Mouse (Mus musculus) kidney, postnatal 0 days (tissue): ENCODE measurements at regions not wholly inside any gene's neighbourhood (a gene's known extent, or its start where the extent isn't known, plus 50 kb on each side); places are given as distances from the start of the nearest gene placed in this dataset.

ENCODE experiments used
- ATAC-seq: fragments of 200-750 bp; cut with Nextera tagmentation; replicated peaks from 2 replicates; pipeline ENCODE4 v1.8.0; 2017; ENCODE audit warnings: low read depth, moderate number of reproducible peaks, moderate TSS enrichment, moderate library complexity; ENCODE audit not compliant: low FRiP score
- DNase-seq: peaks from one replicate; pipeline ENCODE4 v3.0.0-alpha.2; 2016; ENCODE audit warnings: low spot score
- H3K27ac ChIP-seq: fragments of 300-500 bp; sonication (generic); 2 replicates; pipeline ENCODE4 v1.5.1; 2014; ENCODE audit warnings: mild to moderate bottlenecking
- H3K27me3 ChIP-seq: fragments of 300-500 bp; sonication (generic); 2 replicates; pipeline ENCODE4 v1.6.1; 2014; ENCODE audit warnings: low read length, mixed read lengths; ENCODE audit not compliant: insufficient read depth
- H3K36me3 ChIP-seq: fragments of 300-500 bp; sonication (generic); 2 replicates; pipeline ENCODE4 v1.6.1; 2014; ENCODE audit warnings: low read length, mixed read lengths; ENCODE audit not compliant: insufficient read depth
- H3K4me1 ChIP-seq: fragments of 300-500 bp; sonication (generic); replicated peaks from 2 replicates; pipeline ENCODE4 v1.6.1; 2014; ENCODE audit warnings: antibody characterized with exemption, low read length, mixed read lengths; ENCODE audit not compliant: insufficient read depth
- H3K4me2 ChIP-seq: fragments of 300-500 bp; sonication (generic); 2 replicates; pipeline ENCODE4 v1.6.1; 2014; ENCODE audit warnings: mild to moderate bottlenecking, low read length, moderate library complexity, mixed read lengths
- H3K4me3 ChIP-seq: fragments of 300-500 bp; sonication (generic); replicated peaks from 2 replicates; pipeline ENCODE4 v1.5.1; 2014; ENCODE audit warnings: low read depth, low read length
- H3K9ac ChIP-seq: fragments of 300-500 bp; sonication (generic); 2 replicates; pipeline ENCODE4 v1.6.1; 2014; ENCODE audit warnings: low read depth, low read length
- H3K9me3 ChIP-seq: fragments of 300-500 bp; sonication (generic); replicated peaks from 2 replicates; pipeline ENCODE4 v1.6.1; 2016; ENCODE audit warnings: low read length, inconsistent platforms, mixed read lengths
- CTCF ChIP-seq: IDR thresholded peaks from 2 replicates; pipeline ENCODE4 v1.5.1; 2016; ENCODE audit warnings: antibody characterized with exemption, low read depth, mild to moderate bottlenecking, moderate library complexity
- WGBS: fragments of 180-500 bp; shearing (Covaris S2); extraction: QIAGEN DNeasy Blood & Tissue Kit; methylation state at CpG from one replicate; pipeline ENCODE4 v1.1.7; 2014; 5-methylcytosine and 5-hydroxymethylcytosine counted together

DNA sequence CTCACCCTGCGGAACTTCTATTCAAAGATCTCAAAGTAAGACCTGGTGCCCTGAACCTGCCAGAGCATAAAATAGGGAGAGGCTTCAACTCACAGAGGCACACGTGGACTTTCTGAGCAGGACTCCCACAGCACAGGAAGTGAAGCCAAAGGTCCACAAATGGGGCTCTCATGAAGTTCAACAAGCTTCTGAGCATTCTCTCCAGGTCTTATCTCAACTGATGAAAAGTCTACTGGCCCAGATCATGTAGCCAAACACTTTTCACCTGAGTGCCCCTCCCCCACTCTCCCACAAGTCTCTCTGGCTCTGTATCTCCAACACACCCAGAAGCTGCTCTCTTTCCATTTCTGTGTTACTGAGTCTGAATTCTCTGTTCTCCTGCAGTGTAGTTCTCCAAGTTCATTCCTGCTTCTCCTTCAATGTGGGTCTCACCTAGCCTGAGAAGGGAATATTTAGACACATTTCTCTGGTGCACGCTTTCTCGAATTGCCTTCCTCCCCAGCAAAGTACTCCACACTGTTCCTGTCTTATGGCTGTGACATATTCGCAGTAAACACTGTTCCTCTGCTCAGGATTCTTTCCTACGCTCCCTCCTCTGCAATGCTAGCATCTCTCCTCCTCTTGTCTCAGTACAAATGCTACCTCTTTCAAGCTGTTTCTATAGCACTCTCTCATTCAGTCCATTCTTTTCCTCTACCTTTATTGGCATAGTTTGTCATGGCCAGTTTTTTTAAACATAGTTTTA lies 303.4 kb upstream of the Adamts9 start:
- no peak for DNase-seq
- 74% methylated on average over 6 of the region's 6 CpGs for WGBS
- no peaks in the 10 kb centered on the region for H3K4me1 ChIP-seq
- no peak overlapping the region for H3K27ac ChIP-seq
- TF ChIP-seq CTCF = no peak
- no peaks in the 10 kb centered on the region for H3K27me3 ChIP-seq
- no peaks in the 10 kb centered on the region for H3K9me3 ChIP-seq
- no peak overlapping the region for H3K4me2 ChIP-seq
- ATAC-seq = no peak
- no peak overlapping the region for H3K4me3 ChIP-seq
- no peak overlapping the region for H3K9ac ChIP-seq
- H3K36me3 ChIP-seq = no peaks in the 10 kb centered on the region

DNA sequence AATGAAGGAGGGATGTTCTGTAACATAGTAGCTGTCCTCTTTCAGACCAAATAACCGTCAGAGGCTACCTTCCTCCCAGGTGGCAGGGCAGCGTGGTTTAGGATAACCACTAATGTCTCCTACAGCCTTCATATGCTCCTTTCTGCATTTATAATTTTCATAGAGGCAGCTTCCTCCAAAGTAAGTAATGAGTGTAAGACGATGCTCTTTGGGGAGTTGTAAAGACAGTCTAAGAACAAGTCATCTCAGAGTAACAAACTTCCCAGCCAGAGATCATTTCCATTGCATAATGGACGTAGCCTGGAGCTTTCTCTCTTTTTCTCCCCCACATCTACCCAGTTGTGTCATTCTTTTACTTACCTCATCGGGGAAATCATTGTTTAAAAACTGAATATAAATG lies 292.3 kb upstream of the Adamts9 start:
- Histone ChIP-seq H3K4me2 (no peak overlapping the region), H3K27ac (no peak overlapping the region), H3K9ac (no peak overlapping the region), H3K27me3 (no peaks in the 10 kb centered on the region), H3K4me1 (no peaks in the 10 kb centered on the region), H3K4me3 (no peak overlapping the region), H3K9me3 (no peaks in the 10 kb centered on the region), H3K36me3 (no peaks in the 10 kb centered on the region)
- 59% methylated on average over 5 of the region's 5 CpGs for WGBS
- DNase-seq = no peak
- no peak for TF ChIP-seq CTCF
- ATAC-seq = no peak

DNA sequence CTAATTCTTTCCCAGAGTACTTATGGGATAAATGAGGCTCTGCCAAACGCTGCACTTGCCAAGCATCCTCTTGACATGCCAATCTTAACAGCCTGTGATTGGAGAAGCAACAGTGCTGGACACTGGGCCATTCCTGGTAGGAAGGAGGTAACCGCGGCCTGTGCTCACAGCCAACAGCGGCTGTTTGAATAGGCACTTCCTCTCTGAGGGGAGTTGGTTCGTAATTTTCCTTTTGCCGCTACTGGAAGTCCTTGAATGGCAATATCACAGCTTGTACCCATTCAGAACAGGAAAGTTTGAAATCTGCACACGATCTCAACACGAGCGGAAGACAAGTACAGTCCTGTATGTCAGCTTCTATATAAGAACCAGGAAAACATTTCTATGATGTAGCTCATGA lies 289.3 kb upstream of the Adamts9 start:
- ATAC-seq = no peak
- Histone ChIP-seq H3K27ac (no peak overlapping the region), H3K36me3 (no peaks in the 10 kb centered on the region), H3K9ac (no peak overlapping the region), H3K4me2 (no peak overlapping the region), H3K4me3 (no peak overlapping the region), H3K27me3 (no peaks in the 10 kb centered on the region), H3K4me1 (no peaks in the 10 kb centered on the region), H3K9me3 (no peaks in the 10 kb centered on the region)
- WGBS = 75% methylated on average over 9 of the region's 9 CpGs
- no peak for TF ChIP-seq CTCF
- no peak for DNase-seq

DNA sequence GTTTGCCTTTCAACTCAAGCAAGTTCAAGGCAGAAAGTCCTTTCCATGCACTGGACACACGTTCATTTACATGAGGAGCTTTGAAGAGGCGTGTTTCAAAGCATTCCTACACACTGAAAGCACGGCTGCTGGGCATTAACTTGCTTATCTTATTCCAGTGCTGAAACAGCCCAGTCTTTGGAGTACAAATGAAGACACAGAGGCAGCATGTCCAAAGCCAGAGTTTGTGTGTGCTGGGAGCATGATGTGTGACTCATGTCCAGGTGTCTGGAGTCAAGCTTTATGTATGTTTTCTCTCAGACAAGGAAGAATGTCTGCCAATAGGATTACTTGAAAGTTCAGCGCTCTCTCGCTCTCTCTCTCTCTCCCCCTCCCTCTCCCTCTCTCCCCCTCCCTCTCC lies 287.2 kb upstream of the Adamts9 start:
- Histone ChIP-seq H3K9me3 (no peaks in the 10 kb centered on the region), H3K27me3 (no peaks in the 10 kb centered on the region), H3K4me3 (no peak overlapping the region), H3K4me2 (no peak overlapping the region), H3K4me1 (no peaks in the 10 kb centered on the region), H3K36me3 (no peaks in the 10 kb centered on the region), H3K9ac (no peak overlapping the region), H3K27ac (no peak overlapping the region)
- 62% methylated on average over 5 of the region's 5 CpGs for WGBS
- DNase-seq = no peak
- ATAC-seq = no peak
- TF ChIP-seq CTCF = no peak

DNA sequence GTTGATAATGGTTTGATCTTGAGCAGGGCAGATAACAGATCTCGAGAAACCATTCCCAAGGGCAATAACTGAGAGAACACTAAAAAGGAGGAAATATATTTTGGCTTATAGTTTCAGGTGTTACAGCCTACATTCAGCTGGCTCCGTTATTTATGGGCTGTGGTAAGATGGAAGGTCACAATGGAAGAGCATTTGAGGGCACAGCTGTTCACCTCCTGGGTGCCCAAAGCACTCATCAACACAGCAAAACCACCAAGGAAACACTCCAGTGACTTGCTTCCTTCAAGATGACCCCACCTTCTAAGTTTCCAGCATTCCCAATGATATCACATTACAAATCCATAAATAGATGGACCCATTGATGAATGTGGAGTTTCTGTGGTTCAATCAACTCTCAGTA lies 286.0 kb upstream of the Adamts9 start:
- no peak for DNase-seq
- no peak overlapping the region for H3K27ac ChIP-seq
- no peaks in the 10 kb centered on the region; the same call in 1 of the 2 replicates for H3K4me1 ChIP-seq
- no peak overlapping the region for H3K4me2 ChIP-seq
- WGBS = 87% methylated on average over 2 of the region's 2 CpGs
- no peak overlapping the region for H3K9ac ChIP-seq
- H3K9me3 ChIP-seq = no peaks in the 10 kb centered on the region
- no peaks in the 10 kb centered on the region for H3K36me3 ChIP-seq
- no peak overlapping the region for H3K4me3 ChIP-seq
- no peak for TF ChIP-seq CTCF
- ATAC-seq = no peak
- H3K27me3 ChIP-seq = no peaks in the 10 kb centered on the region

DNA sequence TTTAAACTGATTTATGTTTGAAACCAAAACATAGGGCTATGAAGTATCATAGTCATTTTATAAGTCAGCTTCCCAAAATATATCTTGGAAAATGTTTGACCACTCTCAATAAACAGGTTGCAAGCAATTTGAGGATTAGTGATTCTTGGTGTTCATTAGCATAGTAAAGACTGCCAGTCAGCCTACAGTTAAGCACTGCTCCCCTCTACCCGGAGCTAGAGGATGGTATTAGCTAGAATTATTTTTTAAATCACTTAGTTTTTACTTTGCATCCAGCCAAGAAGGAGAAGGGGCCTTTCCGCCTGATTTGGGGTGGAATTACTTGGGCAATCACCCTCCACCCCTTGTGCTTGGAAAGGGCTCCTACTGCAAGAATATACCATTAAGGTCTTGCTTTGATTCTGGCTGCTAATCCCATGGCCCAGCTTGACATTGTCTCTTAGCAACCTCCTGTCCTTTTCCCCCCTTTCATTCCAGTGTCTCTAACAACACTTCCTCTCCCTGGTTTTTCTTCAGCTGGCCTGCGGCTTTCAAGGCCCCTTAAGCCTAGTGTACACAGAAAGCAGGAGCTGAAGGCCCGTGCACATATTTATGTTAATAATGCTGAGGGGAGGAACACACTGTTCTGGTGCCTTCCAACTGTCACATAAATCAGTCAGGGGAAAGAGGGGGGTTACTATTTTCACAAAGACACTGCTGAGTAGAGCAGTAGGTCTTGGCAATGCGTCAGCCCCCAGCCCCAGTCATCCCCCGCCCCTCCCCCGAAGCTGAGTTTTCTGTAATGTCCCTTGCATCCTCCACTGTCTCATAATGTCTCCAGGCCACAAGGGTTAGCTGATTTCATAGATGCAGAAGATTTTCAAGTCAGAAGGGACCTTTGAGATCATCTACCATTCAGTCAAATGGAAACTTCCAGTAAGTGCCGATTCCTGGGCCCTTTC lies 280.6 kb upstream of the Adamts9 start:
- Histone ChIP-seq H3K27ac (peak overlapping the region; percentile 20), H3K4me1 (no peaks in the 10 kb centered on the region; the same call in 1 of the 2 replicates), H3K4me3 (no peak overlapping the region), H3K27me3 (no peaks in the 10 kb centered on the region), H3K9me3 (no peaks in the 10 kb centered on the region), H3K4me2 (no peak overlapping the region), H3K36me3 (no peaks in the 10 kb centered on the region), H3K9ac (no peak overlapping the region)
- peak; percentile 40; the same call in 1 of the 2 replicates for ATAC-seq
- peak; percentile 85 for DNase-seq
- 33% methylated on average over 8 of the region's 8 CpGs for WGBS
- no peak for TF ChIP-seq CTCF
